Mouse (Mus musculus) spleen, postnatal 36 days (tissue): ENCODE results near the gene Ccng1.
A peak's percentile ranks its signal among the peaks of the same experiment; 100 is the strongest.

Experiments used
- DNase-seq, 2 experiments: peaks; one replicate each; pipeline ENCODE4 v3.0.0; 2022; ENCODE audit warnings: low spot score in 2 of 2, mixed read lengths in 1 of 2

Gene Ccng1

DNA sequence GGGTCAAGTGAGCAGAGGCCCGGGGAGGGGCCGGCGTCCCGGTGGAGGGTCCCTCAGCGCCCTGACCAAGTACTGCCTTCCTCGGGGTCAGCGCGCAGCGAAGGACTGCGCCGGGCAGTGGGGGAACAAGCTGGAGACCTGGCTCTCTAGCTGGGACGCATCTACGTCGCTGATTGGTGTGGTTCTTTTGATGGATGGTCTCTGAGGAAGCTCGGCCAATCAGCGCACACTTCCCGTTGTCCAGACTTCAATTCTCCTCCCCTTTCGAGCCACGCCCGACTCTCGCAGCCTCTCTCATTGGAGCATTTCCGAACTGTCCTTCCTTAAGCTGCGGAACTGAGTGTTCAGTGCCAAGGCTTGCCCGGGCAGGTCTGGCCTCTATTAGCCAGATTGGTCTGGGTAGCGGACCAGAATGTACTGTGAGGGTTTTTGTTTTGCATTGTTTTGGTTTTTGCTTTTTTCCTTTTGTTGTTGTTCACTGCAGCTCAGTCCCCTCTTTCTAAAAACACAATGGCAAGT is at the start of gene Ccng1:
Gene Ccng1 (minus strand): TSS at position 203 of the 519 bp plus-strand sequence.
- DNase-seq = peak; percentile 93 to 94

DNA sequence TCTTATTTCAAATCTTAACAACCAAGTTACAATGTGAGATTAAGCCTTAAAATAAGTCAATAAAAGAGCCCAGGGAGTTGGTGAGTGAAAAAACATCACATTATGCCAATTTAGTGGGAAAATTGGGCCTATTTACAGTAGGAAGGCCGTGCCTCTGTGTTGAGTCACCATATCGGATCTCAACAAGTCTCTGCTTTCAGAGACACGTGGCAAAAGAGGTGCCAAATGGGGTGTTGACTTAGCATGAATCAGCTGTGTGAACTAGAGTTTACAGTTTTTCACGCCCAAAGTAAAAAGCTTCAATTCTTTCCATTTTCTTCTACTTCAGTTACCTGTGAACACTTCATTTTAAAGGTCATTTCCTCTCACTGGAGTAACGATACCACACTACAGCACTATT is 35.2 kb upstream of the Ccng1 start:
- no peak for DNase-seq

DNA sequence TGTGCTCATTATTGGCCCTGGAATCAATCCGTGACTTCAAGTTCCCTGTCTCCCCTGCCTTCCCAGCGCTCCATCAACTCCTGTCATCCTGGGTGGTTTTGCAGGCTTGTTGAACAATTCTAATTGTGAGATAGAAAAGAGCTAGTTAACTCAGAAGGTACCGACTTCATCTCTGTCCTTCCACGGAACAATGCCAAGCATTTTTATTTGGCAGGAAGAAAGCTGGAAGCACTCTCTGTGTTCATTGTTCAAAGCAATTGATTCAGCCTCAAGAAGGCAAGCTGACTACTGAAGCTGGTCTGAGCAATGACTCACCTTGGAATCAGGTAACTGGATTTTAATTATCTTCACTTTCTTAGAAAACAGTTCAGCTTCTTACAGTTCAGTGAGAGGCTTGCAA is 34.6 kb upstream of the Ccng1 start:
- no peak for DNase-seq

DNA sequence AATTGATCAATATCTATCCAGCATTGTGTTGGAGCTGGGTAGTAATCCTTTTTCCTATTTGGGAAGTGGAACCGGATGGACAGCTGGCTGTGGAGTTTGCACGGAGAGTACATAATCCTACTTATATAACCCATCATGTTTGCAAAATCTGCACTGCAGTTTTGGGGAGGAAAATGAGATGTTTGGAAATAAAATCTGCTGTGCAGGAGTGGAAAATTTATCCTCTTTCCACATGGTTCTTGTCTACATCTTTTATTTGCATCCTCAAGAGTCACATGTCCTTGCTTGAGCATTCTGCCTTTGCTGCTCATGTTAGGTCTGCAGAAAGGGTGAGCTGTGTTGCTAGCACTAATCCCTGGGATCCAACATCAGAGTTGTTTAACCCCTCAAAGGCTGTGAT is 31.8 kb upstream of the Ccng1 start:
- DNase-seq = no peak

DNA sequence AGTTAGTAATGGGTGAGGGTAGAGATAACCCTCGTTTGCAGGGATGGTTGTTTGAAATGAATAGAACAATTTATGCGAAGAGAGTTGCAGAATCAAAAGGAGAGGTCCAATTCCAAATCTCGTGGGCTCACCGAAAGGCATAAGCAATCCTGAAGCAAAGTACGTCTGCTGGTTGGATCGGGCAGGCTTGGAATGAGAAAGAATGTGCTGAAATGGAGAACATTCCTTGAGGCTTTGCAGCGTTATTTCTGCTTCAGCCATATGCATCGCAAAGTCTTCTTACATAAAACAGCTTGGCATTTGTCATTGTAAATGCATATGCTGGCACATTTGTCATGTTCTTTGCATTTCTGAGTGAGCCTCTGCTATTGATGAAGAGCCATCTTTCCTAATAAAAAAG is 29.2 kb upstream of the Ccng1 start:
- DNase-seq = no peak

DNA sequence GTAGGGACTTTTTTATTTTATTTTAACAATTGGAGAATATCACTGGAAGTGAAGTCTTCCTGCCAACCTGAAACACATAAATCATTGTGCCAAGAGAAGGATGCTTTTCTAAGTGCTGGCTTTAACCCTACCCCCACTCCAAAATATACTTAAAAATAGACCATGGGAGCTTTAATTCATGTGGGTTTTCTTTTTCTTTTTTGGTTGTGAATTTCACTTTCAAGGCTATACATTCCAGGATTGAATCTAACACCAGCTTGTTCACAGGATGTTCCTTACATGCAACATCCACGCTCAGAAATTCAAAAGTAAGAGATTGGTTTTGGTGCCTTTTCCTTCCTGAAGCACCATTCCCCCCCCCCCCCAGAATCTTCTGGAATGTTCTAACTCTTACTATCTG is 28.2 kb upstream of the Ccng1 start:
- DNase-seq = no peak

DNA sequence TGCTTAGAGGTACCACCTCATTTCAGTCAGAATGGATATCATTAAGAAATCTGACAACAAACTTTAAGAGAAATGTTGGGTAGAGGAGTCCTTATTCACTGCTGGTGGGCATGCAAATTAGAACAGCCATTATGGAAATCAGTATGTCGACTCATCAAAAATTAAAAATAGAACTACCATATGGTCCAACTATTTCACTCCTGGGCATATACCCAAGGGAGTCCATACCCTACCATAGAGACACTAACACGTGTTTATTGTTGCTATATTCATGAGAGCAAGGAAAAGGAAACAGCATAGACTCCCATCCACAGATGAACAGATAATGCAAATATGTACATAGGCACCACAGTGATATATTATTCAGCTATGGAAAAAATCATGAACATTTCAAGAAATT is 26.7 kb upstream of the Ccng1 start:
- no peak for DNase-seq

DNA sequence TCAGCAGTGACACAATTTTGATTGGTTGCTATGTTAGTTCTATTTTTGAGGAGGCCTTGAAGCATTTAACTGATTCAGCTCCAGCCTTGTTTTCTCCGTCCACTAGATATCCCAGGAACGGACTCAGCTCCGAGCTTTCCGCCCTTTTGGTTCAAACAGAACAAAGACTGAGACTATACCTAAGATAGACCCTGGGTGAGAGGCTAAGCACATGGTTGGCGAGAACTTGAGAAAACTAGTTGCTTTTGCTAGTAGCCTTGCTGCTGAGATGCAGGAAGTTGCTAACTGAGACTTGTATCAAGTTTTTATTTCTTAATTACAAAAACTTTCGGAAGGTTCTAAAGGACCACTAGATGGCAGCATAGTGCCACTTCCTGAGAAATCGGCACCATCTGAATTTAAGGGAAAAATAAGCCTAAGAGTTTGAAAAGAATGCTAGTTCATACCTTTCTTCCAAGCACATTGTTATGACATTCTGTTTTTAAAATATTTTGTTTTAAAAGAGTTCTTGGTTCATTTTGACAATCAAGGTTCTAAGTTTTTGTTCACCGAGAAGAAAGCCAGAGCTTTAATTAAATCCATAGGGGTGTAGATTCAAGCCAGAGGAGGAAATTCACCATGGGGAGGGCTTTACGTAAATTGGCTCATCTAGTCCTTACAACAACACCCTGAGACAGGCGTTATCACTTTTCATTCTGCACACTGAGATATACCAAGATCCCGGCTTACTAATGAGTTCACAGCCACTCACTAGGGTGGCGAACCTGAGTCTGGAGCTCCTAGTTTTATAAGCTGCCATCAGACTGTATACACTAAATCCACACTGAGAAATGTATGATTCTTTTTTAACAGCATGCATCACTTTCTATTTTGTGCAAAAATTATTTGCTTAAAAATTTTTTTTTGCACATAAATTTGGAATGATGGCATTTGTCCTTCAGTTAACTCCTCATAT is 20.5 kb upstream of the Ccng1 start:
- no peak for DNase-seq

DNA sequence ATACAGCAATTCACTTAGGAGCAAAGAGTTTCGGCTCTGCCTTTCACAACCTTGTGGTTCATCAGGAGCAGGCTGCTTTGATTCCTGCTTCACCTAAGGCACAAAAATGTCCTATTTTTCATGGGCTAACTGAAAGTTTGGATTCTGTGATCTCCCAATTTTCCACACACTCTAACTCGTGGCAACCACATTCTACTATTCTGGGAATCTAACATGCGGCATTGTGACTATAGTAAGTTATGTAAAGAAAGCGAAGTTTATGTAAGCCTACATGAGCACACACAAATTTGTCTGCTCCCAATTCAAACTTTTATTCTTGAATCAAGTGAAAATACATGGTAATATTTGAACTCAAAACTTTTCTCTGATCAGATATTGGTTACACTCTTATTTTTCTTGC is 9.6 kb upstream of the Ccng1 start:
- no peak for DNase-seq

DNA sequence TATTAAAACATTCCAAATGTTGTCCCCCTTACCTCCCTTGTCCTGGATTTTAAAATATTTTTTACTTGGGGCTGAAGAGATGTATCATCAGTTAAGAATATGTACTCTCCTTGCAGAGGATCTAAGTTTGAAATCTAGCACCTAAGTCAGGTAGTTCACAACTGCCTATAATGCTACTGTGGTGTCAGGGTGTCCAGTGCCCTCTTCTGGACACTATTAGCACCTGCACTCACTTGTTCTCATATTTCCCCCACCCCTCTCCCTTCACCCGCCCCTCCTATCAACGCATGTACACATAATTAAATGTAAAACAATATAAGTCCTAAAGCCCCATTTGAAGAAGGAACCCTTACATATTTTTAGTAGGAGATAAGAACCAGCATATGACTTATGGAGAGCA is 8.3 kb upstream of the Ccng1 start:
- DNase-seq = no peak

DNA sequence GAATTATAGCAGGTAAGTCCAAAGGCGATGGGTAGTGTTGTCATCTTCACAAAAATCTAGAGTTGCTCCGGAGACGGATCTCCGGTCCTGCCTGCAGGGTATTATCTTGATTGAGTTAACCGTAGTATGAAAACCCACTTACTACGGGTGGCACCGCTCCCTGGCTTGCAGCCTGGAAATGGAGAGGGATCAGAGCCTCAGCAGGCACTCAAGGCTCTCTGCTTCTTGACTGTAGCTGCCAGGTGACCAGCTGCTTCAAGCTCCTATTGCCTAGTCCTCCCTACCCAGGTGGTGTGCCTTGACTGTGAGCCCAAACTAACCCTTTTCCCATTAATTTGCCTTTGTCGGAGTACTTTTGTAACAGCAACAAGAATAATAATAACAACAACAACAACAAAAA is 4.8 kb upstream of the Ccng1 start:
- no peak for DNase-seq

DNA sequence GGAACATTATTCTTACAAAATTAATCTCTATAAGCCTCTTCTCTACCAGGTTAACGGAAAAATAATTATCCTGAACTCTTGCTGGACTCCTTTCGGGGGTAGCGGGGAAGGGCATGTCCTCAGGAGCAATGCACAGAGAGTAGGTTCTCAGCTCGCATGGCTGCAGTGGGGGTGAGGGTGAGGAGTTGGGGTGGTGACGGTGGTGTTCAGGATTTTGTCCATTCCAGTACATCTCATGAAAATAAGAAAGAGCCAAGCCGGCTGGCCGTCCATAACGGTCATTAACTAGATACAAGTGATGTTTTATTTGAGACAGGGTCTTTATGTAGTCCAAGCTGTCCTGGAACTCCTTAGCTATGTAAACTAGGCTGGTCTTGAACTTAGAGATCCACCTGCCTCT is 857 bp upstream of the Ccng1 start:
- DNase-seq = no peak

DNA sequence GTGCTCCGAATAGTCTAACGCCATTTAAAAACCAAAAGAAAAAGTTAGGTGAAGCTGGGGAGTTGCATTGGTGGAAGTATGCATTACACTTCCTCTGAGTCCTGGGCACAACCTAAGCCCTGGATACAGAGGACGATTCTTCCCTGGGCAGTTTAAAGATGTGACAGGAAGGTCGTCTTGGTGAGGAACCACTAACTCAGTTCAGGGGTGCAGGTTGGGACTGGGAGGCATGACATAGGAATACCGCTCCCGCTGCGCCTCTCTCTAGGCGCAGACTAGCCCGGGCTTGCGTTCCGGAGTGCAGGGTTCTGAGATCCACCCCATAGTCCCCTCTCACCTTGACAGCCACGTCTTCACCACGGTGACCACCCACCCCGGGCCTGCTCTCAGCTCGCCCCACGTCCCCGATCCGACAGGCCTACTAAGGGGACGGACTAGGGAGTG is 425 bp downstream of the Ccng1 start:
- DNase-seq = no peak

DNA sequence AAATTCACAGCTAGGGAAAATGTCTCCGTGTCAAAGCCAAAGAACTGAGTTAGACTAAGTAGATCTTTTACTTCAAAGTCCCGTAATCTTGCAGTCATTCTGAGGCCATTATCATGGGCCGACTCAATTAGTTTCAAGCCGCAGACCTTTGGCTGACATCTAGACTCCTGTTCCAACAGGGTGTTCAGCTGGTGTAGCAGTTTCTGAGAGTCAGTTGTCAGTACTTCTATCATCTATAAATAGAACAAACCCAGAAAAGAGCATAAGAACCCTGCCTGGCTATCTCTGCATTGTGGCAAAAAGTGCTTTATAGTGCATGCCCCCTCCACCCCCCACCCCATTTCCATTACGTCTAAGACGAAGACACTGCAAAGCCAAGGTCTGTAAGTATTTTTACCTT is 1.3 kb downstream of the Ccng1 start:
- no peak for DNase-seq

DNA sequence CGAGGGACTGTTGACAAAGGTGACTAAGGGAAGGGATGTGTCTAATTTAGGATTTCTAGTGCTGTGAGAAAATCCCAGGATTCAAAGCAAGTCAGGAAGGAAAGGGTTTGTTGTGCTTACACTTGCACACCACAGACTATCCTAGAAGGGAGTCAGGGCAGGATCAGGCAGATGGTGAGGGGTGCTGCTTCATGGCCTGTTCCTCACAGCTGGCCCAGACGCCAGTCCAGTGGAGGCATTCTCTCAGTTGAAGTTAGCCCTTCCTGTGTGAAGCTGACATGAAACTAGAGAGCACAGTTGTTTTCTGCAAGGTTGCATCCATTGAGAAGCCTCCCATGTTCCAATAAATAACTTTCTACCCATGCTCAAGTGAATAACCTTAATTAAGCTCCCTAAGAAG is 7.4 kb downstream of the Ccng1 start:
- no peak for DNase-seq

DNA sequence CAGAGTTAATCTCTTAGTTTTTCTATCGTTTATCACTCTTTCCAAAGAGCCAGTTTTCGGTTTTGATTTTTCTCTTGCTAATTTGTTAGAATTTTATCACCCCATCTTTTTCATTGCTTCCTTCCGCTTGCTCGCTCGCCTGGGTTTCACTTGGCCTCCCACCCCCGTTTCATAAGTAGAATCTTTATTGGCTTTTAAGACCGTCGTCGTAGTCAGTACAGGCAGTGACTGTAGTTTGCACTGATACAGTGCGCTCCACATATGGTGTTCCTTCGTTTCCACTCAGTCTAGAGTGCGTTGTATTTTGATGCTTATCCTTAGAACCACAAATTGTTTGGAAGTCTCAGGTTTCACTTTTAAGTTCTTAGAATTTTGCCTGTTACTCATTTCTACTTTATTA is 8.8 kb downstream of the Ccng1 start:
- DNase-seq = no peak

DNA sequence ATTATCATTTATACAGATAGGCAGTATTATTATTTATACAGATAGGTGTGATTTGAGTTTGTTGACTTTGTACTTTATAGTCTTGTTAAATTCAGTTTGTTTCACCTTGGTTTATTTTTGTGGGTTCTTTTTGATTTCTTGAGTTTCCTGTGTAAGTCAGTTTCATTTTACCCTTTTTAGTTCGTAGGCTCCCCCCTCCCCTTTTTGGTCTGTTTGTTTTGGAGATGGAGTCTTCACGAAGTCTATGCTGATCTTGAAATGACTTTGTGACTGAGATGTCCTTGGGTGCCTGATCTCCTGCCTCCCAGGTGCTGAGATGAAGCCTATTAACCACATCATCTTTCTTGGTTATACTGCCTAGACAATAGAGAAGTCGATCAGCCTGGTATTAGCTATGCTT is 10.8 kb downstream of the Ccng1 start:
- DNase-seq = no peak

DNA sequence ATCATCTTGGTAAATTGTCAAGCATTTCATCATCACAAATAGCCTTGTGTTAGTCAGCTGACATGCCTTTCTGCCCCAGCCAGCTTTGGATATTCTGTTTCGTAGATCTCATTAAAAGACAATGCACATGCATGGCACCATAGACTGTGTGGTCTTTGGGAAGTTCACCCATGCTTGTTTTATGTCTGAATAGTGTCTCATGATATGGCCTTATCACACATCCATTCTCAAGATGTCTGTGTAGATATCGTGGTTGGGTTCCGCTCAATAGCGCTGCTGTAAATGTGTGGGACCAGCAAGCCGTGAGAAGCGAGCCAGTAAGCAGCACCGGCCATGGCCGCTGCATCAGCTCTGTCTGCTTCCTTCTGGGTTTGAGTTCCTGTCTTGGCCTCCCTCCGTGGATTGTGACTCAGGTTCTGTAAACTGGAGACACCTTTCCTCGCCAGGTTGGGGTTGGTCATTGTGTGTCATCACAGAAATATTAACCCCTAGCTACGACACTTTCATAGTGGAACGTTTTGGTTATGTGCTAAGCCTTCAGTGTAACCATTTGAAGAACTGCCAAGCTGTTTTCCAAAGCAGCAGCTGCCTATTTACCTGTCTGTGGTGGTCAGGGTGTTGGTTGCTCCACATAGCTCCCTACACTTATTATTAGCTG is 13.4 kb downstream of the Ccng1 start:
- DNase-seq = no peak

DNA sequence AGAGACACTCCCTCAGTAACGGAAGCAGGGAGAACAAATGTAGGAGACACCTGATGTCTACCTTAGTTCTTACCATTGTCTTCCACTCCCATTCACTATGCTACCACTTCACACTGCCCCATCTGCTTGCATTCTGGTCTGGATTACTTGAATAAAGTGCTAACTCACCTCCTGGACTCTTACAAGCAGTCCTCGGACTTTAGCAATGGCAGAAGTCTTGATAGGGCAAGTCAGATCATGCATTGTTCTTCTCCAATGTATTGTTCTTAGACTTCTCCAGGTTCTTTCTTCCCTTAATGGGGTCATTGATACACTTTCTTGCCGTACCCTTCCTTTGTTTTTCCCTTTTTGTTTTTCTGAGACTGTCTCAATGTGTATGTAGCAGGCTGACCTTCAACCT is 17.7 kb downstream of the Ccng1 start:
- no peak for DNase-seq

DNA sequence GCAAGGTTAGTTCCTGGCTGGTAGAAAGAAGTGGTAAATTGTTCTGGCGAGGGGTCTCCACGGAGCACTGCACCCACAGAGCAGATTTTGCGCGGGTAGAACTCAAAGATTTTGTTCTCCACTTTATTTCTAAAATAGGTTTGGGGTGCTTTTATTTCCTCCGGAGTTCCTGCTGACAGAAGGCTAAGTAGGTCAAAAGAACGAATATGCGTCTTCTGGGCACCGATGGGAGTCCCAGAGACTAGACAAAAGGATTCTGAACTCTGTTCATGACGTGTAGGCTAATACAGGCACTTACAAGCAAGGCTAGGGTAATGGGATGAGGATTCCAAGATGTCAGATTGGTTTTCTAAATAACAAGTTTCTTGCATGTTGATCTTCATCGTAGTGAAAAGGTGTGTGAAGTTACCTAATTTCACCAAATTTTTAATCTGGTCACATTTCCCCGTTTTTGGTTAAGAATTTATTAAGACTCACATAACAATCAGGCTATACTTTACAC is 20.8 kb downstream of the Ccng1 start:
- no peak for DNase-seq

DNA sequence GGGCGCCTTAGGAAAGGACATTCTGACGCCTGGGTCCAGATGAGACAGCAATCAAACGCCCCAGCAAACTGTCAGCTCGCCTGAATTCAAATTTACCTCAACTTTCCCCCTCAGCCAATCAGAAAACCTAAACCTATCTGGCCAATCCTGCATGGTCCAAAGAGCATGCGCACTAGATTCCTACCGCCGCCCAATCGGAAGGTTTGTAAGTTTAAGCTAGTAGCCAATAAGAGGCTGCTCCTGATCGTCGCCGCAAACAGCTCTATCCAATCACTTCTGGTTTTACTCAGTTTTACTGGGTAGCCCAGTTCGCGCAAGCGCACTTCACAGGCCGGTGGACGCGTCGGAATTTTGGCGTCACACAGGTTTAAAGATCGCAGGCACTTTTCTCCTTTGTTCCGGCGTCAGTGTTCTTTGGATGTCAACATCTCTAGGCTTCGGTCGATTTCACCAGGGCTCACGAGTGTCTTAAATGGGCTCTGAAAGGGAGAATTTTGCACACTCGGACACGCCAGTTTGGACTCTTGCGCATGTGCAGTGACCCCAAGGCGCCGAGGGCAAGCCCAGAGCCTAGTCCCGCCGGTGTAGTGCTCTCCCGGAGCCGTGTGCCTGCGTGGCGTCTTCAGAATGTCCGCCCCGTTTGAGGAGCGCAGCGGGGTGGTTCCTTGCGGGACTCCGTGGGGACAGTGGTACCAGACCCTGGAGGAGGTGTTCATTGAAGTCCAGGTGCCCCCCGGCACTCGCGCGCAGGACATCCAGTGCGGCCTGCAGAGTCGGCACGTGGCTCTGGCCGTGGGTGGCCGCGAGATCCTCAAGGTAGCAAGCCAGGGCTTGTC is 21.6 kb downstream of the Ccng1 start, which contains the start of the genes Hmmr and Nudcd2:
Gene Hmmr (minus strand): TSS at position 84 of the 836 bp plus-strand sequence.
Gene Nudcd2 (plus strand): TSS at position 329 of the 836 bp plus-strand sequence.
- peak; percentile 91 to 96 for DNase-seq

DNA sequence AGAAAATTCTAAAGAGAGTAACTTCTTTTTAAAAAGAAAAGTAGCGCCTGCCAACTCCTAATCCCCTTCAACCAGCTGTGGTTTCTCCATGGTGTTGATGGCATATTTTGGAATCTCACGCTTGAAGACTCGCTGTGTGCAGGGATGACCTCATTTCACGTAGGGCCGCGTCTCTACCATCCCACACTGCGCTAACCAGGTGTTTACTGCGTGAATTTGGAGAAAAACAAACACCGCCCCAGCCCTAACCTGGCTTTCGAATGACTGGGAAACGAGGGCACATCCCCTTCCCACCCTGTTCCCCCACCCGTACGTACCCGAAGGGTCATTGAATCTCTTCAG is 22.1 kb downstream of the Ccng1 start:
- no peak for DNase-seq
